Mouse (Mus musculus) cerebellum, adult 2 months (tissue): ENCODE measurements at regions not wholly inside any gene's neighbourhood (a gene's known extent, or its start where the extent isn't known, plus 50 kb on each side); places are given as distances from the start of the nearest gene placed in this dataset.

ENCODE experiments used
- CTCF ChIP-seq: fragments of 200-500 bp; IDR thresholded peaks from 2 replicates; pipeline ENCODE4 v1.5.1; 2011; ENCODE audit warnings: low read depth, mild to moderate bottlenecking, control low read depth, low read length, moderate library complexity, borderline replicate concordance; ENCODE audit not compliant: insufficient read depth
- POLR2A ChIP-seq: fragments of 200-500 bp; IDR thresholded peaks from 2 replicates; pipeline ENCODE4 v1.6.1; 2011; ENCODE audit warnings: low read length, control low read depth, borderline replicate concordance; ENCODE audit not compliant: insufficient read depth

- no peak for TF ChIP-seq POLR2A
- peak; percentile 87 for TF ChIP-seq CTCF
Observed at GRCm38 (mm10) chr1:184266051-184266450, 231.9 kb upstream of the 1700056E22Rik start.
